Mouse (Mus musculus): ENCODE results near the gene Ube2i. TPM values are rescaled to one million over a fixed set of nuclear protein-coding genes. Genes with fewer than 3 reads are reported as not detected.

Gene Ube2i
- polyA plus RNA-seq (2012; rRNA removed) = 37.9 and 44.5 TPM in 2 replicates

GRCm38 (mm10) chr17:25274571-25275346 is at the start of gene Ube2i:
TSS of gene Ube2i (minus strand) at chr17:25274622.

GRCm38 (mm10) chr17:25318354-25318753 is 43.9 kb upstream of the Ube2i start, which contains the start of gene Prss29:
TSS of gene Prss29 (plus strand) at chr17:25318654.

GRCm38 (mm10) chr17:25308346-25308745 is 33.9 kb upstream of the Ube2i start, which contains the start of gene Prss28:
TSS of gene Prss28 (plus strand) at chr17:25308646.

GRCm38 (mm10) chr17:25298094-25298493 is 23.7 kb upstream of the Ube2i start, which contains the start of gene Prss34:
TSS of gene Prss34 (plus strand) at chr17:25298394.

GRCm38 (mm10) chr17:25256140-25256754 is 18.2 kb downstream of the Ube2i start, which contains the start of gene Baiap3:
TSS of gene Baiap3 (minus strand) at chr17:25256364.

GRCm38 (mm10) chr17:25239695-25240636 is 34.5 kb downstream of the Ube2i start, which contains the start of the genes Gnptg and Tsr3:
TSS of gene Gnptg (minus strand) at chr17:25240124.
TSS of gene Tsr3 (plus strand) at chr17:25240170.

Other genes with a start within 250 kb of the Ube2i start
- 17.1 and 18.2 TPM in 2 replicates for gene Tmem204, start 191.0 kb downstream of the Ube2i start, polyA plus RNA-seq (2012; rRNA removed)
- gene Telo2, start 158.7 kb downstream of the Ube2i start, polyA plus RNA-seq (2012; rRNA removed) = 7.1 and 7.3 TPM in 2 replicates
- gene Ptx4, start 153.9 kb downstream of the Ube2i start, polyA plus RNA-seq (2012; rRNA removed) = not detected in 2 replicates
- 12.3 and 13.1 TPM in 2 replicates for gene Clcn7, start 141.2 kb downstream of the Ube2i start, polyA plus RNA-seq (2012; rRNA removed)
- gene Ccdc154, start 112.2 kb downstream of the Ube2i start, polyA plus RNA-seq (2012; rRNA removed) = 0.08 and 0.13 TPM in 2 replicates
- 3.6 TPM in 2 replicates for gene Gm38655, start 99.2 kb downstream of the Ube2i start, polyA plus RNA-seq (2012; rRNA removed)
- 8.0 and 10.1 TPM in 2 replicates for gene BC003965, start 90.1 kb downstream of the Ube2i start, polyA plus RNA-seq (2012; rRNA removed)
- gene Unkl, start 86.2 kb downstream of the Ube2i start, polyA plus RNA-seq (2012; rRNA removed) = 8.7 and 10.6 TPM in 2 replicates
- 15.3 and 17.3 TPM in 2 replicates for gene Gnptg, start 34.5 kb downstream of the Ube2i start, polyA plus RNA-seq (2012; rRNA removed)
- gene Tsr3, start 34.5 kb downstream of the Ube2i start, polyA plus RNA-seq (2012; rRNA removed) = 7.8 and 11.4 TPM in 2 replicates
- 5.8 and 9.5 TPM in 2 replicates for gene Baiap3, start 18.3 kb downstream of the Ube2i start, polyA plus RNA-seq (2012; rRNA removed)
- 0.10 TPM in 1 of 2 replicates, not detected in the other for gene Prss34, start 23.8 kb upstream of the Ube2i start, polyA plus RNA-seq (2012; rRNA removed)
- gene Prss28, start 34.0 kb upstream of the Ube2i start, polyA plus RNA-seq (2012; rRNA removed) = 0.06 and 0.09 TPM in 2 replicates
- gene Prss29, start 44.0 kb upstream of the Ube2i start, polyA plus RNA-seq (2012; rRNA removed) = not detected in 2 replicates
- 6.2 and 33.9 TPM in 2 replicates for gene Tpsab1, start 70.9 kb upstream of the Ube2i start, polyA plus RNA-seq (2012; rRNA removed)
- gene Tpsb2, start 91.7 kb upstream of the Ube2i start, polyA plus RNA-seq (2012; rRNA removed) = 17.3 and 32.1 TPM in 2 replicates
- gene Tpsg1, start 94.7 kb upstream of the Ube2i start, polyA plus RNA-seq (2012; rRNA removed) = 1.5 and 2.3 TPM in 2 replicates
- gene Cacna1h, start 159.2 kb upstream of the Ube2i start, polyA plus RNA-seq (2012; rRNA removed) = 13.5 and 16.6 TPM in 2 replicates
- 0.31 TPM in 1 of 2 replicates, not detected in the other for gene Tekt4, start 180.0 kb upstream of the Ube2i start, polyA plus RNA-seq (2012; rRNA removed)
- gene Sstr5, start 222.7 kb upstream of the Ube2i start, polyA plus RNA-seq (2012; rRNA removed) = 0.04 TPM in 1 of 2 replicates, not detected in the other

Data from stomach, adult 2 months (tissue).